Mouse (Mus musculus) MEL (cell line): Measurements from ENCODE around the gene Spry2.

Experiments used
- BHLHE40 ChIP-seq: IDR thresholded peaks from 2 replicates; pipeline ENCODE4 v1.6.1; 2012; ENCODE audit warnings: low read depth, mild to moderate bottlenecking, inconsistent platforms, low read length, improper control_type of control experiment, borderline replicate concordance
- CTCF ChIP-seq, 3 experiments: IDR thresholded peaks in 2 of 3; conservative IDR thresholded peaks in 1 of 3; 2 replicates each; pipeline ENCODE4 v1.5.1; 2011 to 2012; ENCODE audit warnings: low read length in 3 of 3, low read depth in 2 of 3, mild to moderate bottlenecking in 2 of 3, improper control_type of control experiment in 1 of 3, inconsistent platforms in 1 of 3, mixed read lengths in 1 of 3, moderate library complexity in 1 of 3; ENCODE audit not compliant: control insufficient read depth in 1 of 3, insufficient read depth in 1 of 3, poor library complexity in 1 of 3, severe bottlenecking in 1 of 3
- POLR2A ChIP-seq, 2 experiments: IDR thresholded peaks; 2 replicates each; pipeline ENCODE4 v1.6.1; 2011 to 2012; ENCODE audit warnings: low read length in 2 of 2, mild to moderate bottlenecking in 2 of 2, control low read depth in 1 of 2, improper control_type of control experiment in 1 of 2, low read depth in 1 of 2, moderate library complexity in 1 of 2; ENCODE audit not compliant: control insufficient read depth in 1 of 2, insufficient read depth in 1 of 2, poor library complexity in 1 of 2
- RAD21 ChIP-seq: IDR thresholded peaks from 2 replicates; pipeline ENCODE4 v1.6.1; 2011; ENCODE audit warnings: mild to moderate bottlenecking, low read depth, low read length, improper control_type of control experiment
- SMC3 ChIP-seq: IDR thresholded peaks from 2 replicates; pipeline ENCODE4 v1.6.1; 2011; ENCODE audit warnings: low read depth, low read length, improper control_type of control experiment
- TAL1 ChIP-seq: IDR thresholded peaks from 2 replicates; pipeline ENCODE4 v1.6.1; 2012; ENCODE audit warnings: mild to moderate bottlenecking, inconsistent platforms, low read length, moderate library complexity, mixed read lengths

DNA sequence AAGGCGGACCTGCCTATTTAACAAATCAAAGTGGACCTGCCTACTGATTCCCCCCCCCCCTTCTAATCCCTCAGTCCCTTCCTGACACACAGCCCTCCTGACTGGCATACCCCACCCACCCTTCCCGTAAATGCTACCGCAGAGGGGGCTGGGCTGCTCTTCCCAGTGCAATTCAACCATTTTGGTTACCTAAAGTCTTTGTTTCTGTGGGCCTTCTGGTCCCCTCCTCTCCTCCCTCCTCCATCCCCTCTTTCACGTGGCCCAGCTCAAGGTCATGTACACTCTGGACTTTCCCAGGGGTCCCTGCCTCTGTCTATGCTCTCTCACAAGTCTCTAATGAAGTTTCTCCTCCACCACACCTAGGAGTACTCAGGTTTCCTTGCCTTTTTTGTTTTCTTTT is 37.3 kb downstream of the Spry2 start:
- TF ChIP-seq SMC3: no peak
- no peak for TF ChIP-seq RAD21
- no peak for TF ChIP-seq CTCF (IDR thresholded peaks at IDR 0.05 in 2 of 3, conservative IDR thresholded peaks at IDR 0.05 in 1 of 3; ENCODE audit: control insufficient read depth in 1 of 3, insufficient read depth in 1 of 3, low read depth in 2 of 3, low read length in 3 of 3, poor library complexity in 1 of 3, severe bottlenecking in 1 of 3)
- TF ChIP-seq POLR2A (IDR thresholded peaks at IDR 0.05; ENCODE audit: control insufficient read depth in 1 of 2, insufficient read depth in 1 of 2, low read depth in 1 of 2, low read length in 2 of 2, poor library complexity in 1 of 2): no peak
- no peak for TF ChIP-seq TAL1
- no peak for TF ChIP-seq BHLHE40
